Mouse (Mus musculus): ENCODE data around the gene Pink1. TPM values are rescaled to one million over a fixed set of nuclear protein-coding genes. Genes with fewer than 3 reads are reported as not detected.
"Not testable (repeated sequence)": the region's sequence is repeated elsewhere in the genome, so short reads cannot be mapped to it uniquely, and the experiment has no call there.

Gene Pink1
- polyA plus RNA-seq, 1 experiment from 2014 or later: 29.3 TPM

DNA sequence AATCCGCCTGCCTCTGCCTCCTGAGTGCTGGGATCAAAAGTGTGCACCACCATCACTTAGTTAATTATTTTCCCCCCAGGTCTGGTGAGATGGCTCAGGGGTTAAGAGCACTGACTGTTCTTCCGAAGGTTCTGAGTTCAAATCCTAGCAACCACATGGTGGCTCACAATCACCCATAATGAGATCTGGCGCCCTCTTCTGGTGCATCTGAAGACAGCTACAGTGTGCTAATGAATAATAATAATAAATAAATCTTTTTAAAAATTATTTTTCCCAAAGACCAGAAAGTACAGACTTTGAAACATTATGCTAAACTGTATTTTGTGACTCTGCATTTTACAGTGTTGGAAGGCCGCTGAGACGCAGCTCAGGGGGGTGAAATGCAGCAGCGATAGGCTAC, 9.5 kb upstream of the Pink1 start:
- Histone ChIP-seq H3K4me3 (ENCODE audit: low read depth, low read length) (no peak overlapping the region), H3K4me2 (ENCODE audit: low read depth) (no peak overlapping the region), H3K27me3 (ENCODE audit: control insufficient read depth, insufficient read depth, low read length) (no peaks in the 10 kb centered on the region), H3K9ac (ENCODE audit: low read length) (no peak overlapping the region), H3K36me3 (ENCODE audit: control insufficient read depth, insufficient read depth, low read length) (no peaks in the 10 kb centered on the region), H3K27ac (ENCODE audit: low read depth, low read length) (no peak overlapping the region), H3K9me3 (ENCODE audit: control insufficient read depth, low read length) (no peaks in the 10 kb centered on the region), H3K4me1 (ENCODE audit: control insufficient read depth, insufficient read depth, low read length) (no peaks in the 10 kb centered on the region)
- DNase-seq (ENCODE audit: low spot score): no peak
- no peak for ATAC-seq (ENCODE audit: insufficient read depth, low FRiP score, low TSS enrichment)
- 87% methylated on average over 6 of the region's 6 CpGs for WGBS

DNA sequence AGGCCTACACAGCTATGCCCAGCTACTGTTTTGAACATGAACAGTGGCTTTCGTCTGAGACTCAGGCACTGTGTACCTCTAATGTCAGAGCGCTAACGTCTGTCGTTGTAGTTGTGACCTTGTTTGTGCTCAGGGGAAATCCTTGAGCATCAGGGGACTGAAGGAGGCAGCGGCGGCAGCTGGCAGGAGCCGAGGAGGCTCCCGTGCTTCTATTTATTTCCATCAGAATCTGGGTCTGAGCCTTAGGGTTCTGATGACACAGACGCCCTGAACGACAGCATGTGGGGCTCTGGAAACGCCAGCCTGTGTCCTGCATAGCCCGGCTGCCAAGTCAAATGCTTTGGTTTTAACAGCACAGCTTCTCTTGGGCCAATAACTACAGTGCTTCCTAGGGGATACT, 8.9 kb upstream of the Pink1 start:
- no peak for DNase-seq (ENCODE audit: low spot score)

DNA sequence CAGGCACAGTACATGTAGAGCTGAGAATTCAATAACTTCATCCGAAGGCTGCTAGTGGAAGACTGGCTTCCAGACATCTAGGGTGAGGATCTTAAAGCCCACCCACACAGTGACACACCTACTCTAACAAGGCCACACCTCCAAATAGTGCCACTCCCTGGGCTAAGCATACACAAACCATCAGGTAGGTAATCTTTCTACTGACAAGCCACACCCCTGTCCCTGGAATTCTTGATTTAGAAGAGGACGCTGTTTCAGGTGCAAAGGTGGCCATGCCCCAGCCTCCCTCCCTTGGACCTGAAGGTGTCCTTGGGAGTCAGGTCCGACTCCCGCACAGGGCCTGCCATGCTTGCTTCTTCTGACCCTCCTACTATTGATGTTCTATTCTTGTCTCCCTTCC, 7.0 kb upstream of the Pink1 start:
- ATAC-seq (ENCODE audit: insufficient read depth, low FRiP score, low TSS enrichment) (no peak), DNase-seq (ENCODE audit: low spot score) (no peak)
- no peak overlapping the region for H3K4me3 ChIP-seq (ENCODE audit: low read depth, low read length)
- H3K36me3 ChIP-seq (ENCODE audit: control insufficient read depth, insufficient read depth, low read length): no peaks in the 10 kb centered on the region
- H3K27ac ChIP-seq (ENCODE audit: low read depth, low read length): no peak overlapping the region
- no peaks in the 10 kb centered on the region for H3K27me3 ChIP-seq (ENCODE audit: control insufficient read depth, insufficient read depth, low read length)
- no peak overlapping the region for H3K4me2 ChIP-seq (ENCODE audit: low read depth)
- no peaks in the 10 kb centered on the region for H3K4me1 ChIP-seq (ENCODE audit: control insufficient read depth, insufficient read depth, low read length)
- 92% methylated on average over 4 of the region's 4 CpGs for WGBS
- no peak overlapping the region for H3K9ac ChIP-seq (ENCODE audit: low read length)
- H3K9me3 ChIP-seq (ENCODE audit: control insufficient read depth, low read length): no peaks in the 10 kb centered on the region

More for the DNA sequence above, 8.9 kb upstream of the Pink1 start:
- Histone ChIP-seq H3K27ac (ENCODE audit: low read depth, low read length) (no peak overlapping the region), H3K27me3 (ENCODE audit: control insufficient read depth, insufficient read depth, low read length) (no peaks in the 10 kb centered on the region), H3K9me3 (ENCODE audit: control insufficient read depth, low read length) (no peaks in the 10 kb centered on the region), H3K9ac (ENCODE audit: low read length) (no peak overlapping the region), H3K4me2 (ENCODE audit: low read depth) (no peak overlapping the region), H3K4me1 (ENCODE audit: control insufficient read depth, insufficient read depth, low read length) (no peaks in the 10 kb centered on the region), H3K36me3 (ENCODE audit: control insufficient read depth, insufficient read depth, low read length) (no peaks in the 10 kb centered on the region), H3K4me3 (ENCODE audit: low read depth, low read length) (no peak overlapping the region)
- no peak for ATAC-seq (ENCODE audit: insufficient read depth, low FRiP score, low TSS enrichment)
- WGBS: 85% methylated on average over 12 of the region's 12 CpGs

DNA sequence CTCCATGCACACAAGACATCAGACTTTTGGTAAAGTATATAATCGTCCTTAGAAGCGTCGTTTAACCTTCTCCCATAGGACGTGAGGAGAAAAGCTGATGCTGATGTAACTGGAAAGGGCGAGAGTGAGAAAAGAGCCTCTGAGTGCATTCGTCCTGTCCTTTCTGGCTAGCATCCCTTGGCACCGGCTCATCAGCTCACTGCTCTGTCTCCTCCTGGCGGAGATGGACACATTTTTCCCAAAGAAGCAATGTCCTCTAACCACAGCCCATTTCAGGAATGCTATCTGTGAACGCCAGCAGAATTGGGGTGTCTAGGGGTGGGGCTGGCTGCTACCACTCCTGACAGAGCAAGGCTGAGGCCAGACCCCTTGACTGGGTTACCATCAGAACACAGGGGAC, 5.5 kb upstream of the Pink1 start:
- Histone ChIP-seq H3K27ac (ENCODE audit: low read depth, low read length) (no peak overlapping the region), H3K36me3 (ENCODE audit: control insufficient read depth, insufficient read depth, low read length) (no peaks in the 10 kb centered on the region), H3K4me2 (ENCODE audit: low read depth) (no peak overlapping the region), H3K9ac (ENCODE audit: low read length) (no peak overlapping the region), H3K4me3 (ENCODE audit: low read depth, low read length) (no peak overlapping the region), H3K9me3 (ENCODE audit: control insufficient read depth, low read length) (no peaks in the 10 kb centered on the region), H3K27me3 (ENCODE audit: control insufficient read depth, insufficient read depth, low read length) (no peaks in the 10 kb centered on the region), H3K4me1 (ENCODE audit: control insufficient read depth, insufficient read depth, low read length) (no peaks in the 10 kb centered on the region)
- DNase-seq (ENCODE audit: low spot score) (no peak), ATAC-seq (ENCODE audit: insufficient read depth, low FRiP score, low TSS enrichment) (no peak)
- 77% methylated on average over 9 of the region's 9 CpGs for WGBS

DNA sequence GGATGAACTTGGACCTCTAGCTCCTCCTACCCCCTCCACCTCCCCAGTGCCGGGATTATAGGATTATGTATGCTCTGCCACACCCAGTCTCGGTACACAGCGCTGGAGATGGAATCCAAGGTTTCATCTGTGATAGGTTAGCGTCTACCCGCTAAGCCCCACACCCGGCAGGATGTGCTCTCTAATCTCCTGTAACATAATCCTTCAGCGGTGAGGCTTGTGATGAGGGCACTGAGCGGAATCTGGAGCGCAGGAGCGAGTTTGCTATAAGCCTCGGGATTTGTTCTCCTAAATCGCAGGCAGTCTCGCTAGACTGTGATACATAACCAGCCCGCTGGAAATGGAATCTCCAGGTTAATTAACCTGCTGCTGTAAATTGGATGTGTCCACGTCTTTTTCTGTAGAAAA, 4.2 kb upstream of the Pink1 start:
- H3K4me3 ChIP-seq (ENCODE audit: low read depth, low read length): no peak overlapping the region
- H3K36me3 ChIP-seq (ENCODE audit: control insufficient read depth, insufficient read depth, low read length): no peaks in the 10 kb centered on the region
- no peaks in the 10 kb centered on the region for H3K27me3 ChIP-seq (ENCODE audit: control insufficient read depth, insufficient read depth, low read length)
- H3K9me3 ChIP-seq (ENCODE audit: control insufficient read depth, low read length): no peaks in the 10 kb centered on the region
- H3K4me2 ChIP-seq (ENCODE audit: low read depth): no peak overlapping the region
- no peak for ATAC-seq (ENCODE audit: insufficient read depth, low FRiP score, low TSS enrichment)
- no peak overlapping the region for H3K9ac ChIP-seq (ENCODE audit: low read length)
- 40% methylated on average over 15 of the region's 15 CpGs for WGBS
- H3K4me1 ChIP-seq (ENCODE audit: control insufficient read depth, insufficient read depth, low read length): no peaks in the 10 kb centered on the region
- H3K27ac ChIP-seq (ENCODE audit: low read depth, low read length): no peak overlapping the region
- no peak for DNase-seq (ENCODE audit: low spot score)

DNA sequence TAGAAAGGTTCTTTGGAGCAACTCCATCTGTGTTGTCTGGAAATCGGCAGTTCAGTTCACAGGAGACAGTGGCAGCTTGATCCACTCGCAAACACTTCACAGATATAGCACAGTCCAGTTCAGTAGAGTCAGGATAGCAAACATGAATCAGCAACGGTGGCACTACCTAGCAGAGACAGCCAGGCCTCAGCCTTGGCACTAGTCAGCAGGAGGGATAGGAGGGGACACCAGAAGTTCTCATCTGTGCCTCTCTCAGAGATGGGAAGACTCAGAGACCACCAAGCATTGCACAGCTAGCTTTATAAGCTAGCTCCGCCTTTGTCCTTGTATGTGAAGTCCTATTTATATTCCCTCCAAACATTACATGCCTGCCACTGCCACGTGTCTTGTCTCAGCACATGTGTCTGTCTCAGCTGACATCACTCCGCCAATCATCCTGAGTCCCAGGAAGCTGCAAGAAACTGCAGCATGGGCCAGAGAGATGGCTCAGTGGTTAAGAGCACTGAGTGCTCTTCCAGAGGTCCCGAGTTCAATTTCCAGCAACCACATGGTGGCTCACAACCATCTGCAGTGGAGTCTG, 1.9 kb upstream of the Pink1 start:
- Histone ChIP-seq H3K9ac (ENCODE audit: low read length) (peak overlapping the region; percentile 24; the same call in 1 of the 2 replicates), H3K4me1 (ENCODE audit: control insufficient read depth, insufficient read depth, low read length) (no peaks in the 10 kb centered on the region), H3K27ac (ENCODE audit: low read depth, low read length) (no peak overlapping the region), H3K4me3 (ENCODE audit: low read depth, low read length) (peak overlapping the region; percentile 15; the same call in 1 of the 2 replicates), H3K9me3 (ENCODE audit: control insufficient read depth, low read length) (no peaks in the 10 kb centered on the region), H3K36me3 (ENCODE audit: control insufficient read depth, insufficient read depth, low read length) (no peaks in the 10 kb centered on the region), H3K4me2 (ENCODE audit: low read depth) (peak overlapping the region; percentile 36), H3K27me3 (ENCODE audit: control insufficient read depth, insufficient read depth, low read length) (no peaks in the 10 kb centered on the region)
- no peak for DNase-seq (ENCODE audit: low spot score)
- 75% methylated on average over 7 of the region's 7 CpGs for WGBS
- ATAC-seq (ENCODE audit: insufficient read depth, low FRiP score, low TSS enrichment): no peak

DNA sequence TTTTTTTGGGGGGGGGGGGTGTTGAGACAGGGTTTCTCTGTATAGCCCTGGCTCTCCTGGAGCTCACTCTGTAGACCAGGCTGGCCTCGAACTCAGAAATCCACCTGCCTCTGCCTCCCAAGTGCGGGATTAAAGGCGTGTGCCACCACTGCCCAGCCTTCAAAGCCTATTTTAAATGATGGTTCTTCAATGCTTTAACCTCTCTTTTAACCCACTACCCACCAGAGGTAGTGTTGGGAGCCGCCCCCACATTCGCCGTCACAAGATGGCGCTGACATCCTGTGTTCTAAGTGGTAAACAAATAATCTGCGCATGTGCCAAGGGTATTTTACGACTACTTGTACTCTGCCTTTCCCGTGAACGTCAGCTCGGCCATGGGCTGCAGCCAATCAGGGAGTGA, 1.0 kb upstream of the Pink1 start:
- not testable (repeated sequence) for H3K4me1 ChIP-seq (ENCODE audit: control insufficient read depth, insufficient read depth, low read length); H3K4me2 ChIP-seq (ENCODE audit: low read depth); H3K9ac ChIP-seq (ENCODE audit: low read length); H3K36me3 ChIP-seq (ENCODE audit: control insufficient read depth, insufficient read depth, low read length); H3K4me3 ChIP-seq (ENCODE audit: low read depth, low read length); ATAC-seq (ENCODE audit: insufficient read depth, low FRiP score, low TSS enrichment); H3K9me3 ChIP-seq (ENCODE audit: control insufficient read depth, low read length); H3K27ac ChIP-seq (ENCODE audit: low read depth, low read length); DNase-seq (ENCODE audit: low spot score); H3K27me3 ChIP-seq (ENCODE audit: control insufficient read depth, insufficient read depth, low read length)
- 66% methylated on average over 7 of the region's 12 CpGs for WGBS

DNA sequence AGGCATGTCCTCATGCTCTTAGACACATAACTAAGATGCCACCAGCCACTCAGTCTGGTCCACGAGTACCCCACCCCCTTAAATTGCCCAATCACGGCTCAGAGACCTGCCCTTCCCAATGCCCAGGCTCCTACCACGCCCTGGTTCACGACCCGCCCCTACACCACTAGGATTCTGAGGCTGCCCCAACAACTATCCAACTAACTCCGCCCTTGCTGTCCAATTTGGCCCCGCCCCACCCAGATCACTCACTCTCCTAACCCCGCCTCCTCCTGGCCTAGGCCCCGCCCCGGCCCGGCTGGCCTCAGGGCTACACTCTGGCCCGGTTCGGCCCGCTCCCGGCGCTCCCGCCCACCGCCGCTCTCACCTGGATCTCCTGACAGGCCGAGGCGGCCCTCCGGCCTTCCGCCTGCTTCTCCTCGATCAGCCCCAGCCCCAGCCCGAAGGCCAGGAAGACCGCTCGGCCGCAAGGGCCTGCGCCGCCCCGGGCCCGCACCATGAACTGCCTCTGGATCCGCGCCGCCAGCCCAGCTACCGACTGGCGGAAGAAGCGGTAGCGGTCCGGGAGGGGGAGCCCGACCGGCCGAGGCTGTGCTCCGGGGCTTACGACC, 536 bp downstream of the Pink1 start:
- Histone ChIP-seq H3K27me3 (ENCODE audit: control insufficient read depth, insufficient read depth, low read length) (no peaks in the 10 kb centered on the region), H3K4me1 (ENCODE audit: control insufficient read depth, insufficient read depth, low read length) (no peaks in the 10 kb centered on the region), H3K9ac (ENCODE audit: low read length) (peak overlapping the region; percentile 90), H3K4me3 (ENCODE audit: low read depth, low read length) (peak overlapping the region; percentile 85), H3K4me2 (ENCODE audit: low read depth) (peak overlapping the region; percentile 75), H3K36me3 (ENCODE audit: control insufficient read depth, insufficient read depth, low read length) (no peaks in the 10 kb centered on the region), H3K27ac (ENCODE audit: low read depth, low read length) (peak overlapping the region; percentile 95), H3K9me3 (ENCODE audit: control insufficient read depth, low read length) (no peaks in the 10 kb centered on the region)
- 1% methylated on average over 32 of the region's 45 CpGs for WGBS
- ATAC-seq (ENCODE audit: insufficient read depth, low FRiP score, low TSS enrichment) (peak; percentile 86), DNase-seq (ENCODE audit: low spot score) (peak; percentile 90)

DNA sequence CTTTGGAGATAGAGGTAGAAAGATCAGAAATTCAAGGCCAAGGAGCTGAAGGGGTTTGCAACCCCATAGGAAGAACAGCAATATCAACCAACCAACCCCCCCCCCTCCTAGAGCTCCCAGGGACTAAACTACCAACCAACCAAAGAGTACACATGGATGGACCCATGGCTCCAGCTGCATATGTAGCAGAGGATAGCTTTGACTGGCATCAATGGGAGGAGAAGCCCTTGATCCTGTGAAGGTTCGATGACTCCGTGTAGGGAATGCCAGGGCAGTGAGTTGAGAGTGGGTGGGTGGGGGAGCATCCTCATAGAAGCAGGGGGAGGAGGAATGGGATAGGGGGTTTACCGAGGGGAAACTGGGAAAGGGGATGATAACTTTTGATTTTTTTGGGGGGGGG, 1.7 kb downstream of the Pink1 start:
- H3K4me1 ChIP-seq (ENCODE audit: control insufficient read depth, insufficient read depth, low read length): no peaks in the 10 kb centered on the region
- DNase-seq (ENCODE audit: low spot score) (no peak), ATAC-seq (ENCODE audit: insufficient read depth, low FRiP score, low TSS enrichment) (no peak)
- no peak overlapping the region for H3K4me2 ChIP-seq (ENCODE audit: low read depth)
- no peaks in the 10 kb centered on the region for H3K9me3 ChIP-seq (ENCODE audit: control insufficient read depth, low read length)
- no peak overlapping the region for H3K27ac ChIP-seq (ENCODE audit: low read depth, low read length)
- H3K4me3 ChIP-seq (ENCODE audit: low read depth, low read length): no peak overlapping the region
- WGBS: 86% methylated on average over 3 of the region's 3 CpGs
- no peaks in the 10 kb centered on the region for H3K36me3 ChIP-seq (ENCODE audit: control insufficient read depth, insufficient read depth, low read length)
- H3K27me3 ChIP-seq (ENCODE audit: control insufficient read depth, insufficient read depth, low read length): no peaks in the 10 kb centered on the region
- no peak overlapping the region for H3K9ac ChIP-seq (ENCODE audit: low read length)

Data from neural tube, embryonic 11.5 days (tissue).